Comparison of ENCODE assay signal across 32 mouse cellular contexts in genomic region chr9:104796601-104797000, GRCm38 (mm10).
A peak's percentile ranks its signal among the peaks of the same experiment; 100 is the strongest.
DNase-seq lines count a peak whose midpoint lies in the region; ATAC-seq lines count a peak whose summit lies in the region.
"Had no signal": no experiment of that assay in that cellular context is flagged by ENCODE, and none has a peak within 500 bp of the region (broad histone marks: within the 10 kb centered on the region; RNA-seq: fewer than 3 reads in every experiment).

No protein-coding gene starts in this region.

- H3K9ac ChIP-seq in hindbrain, embryonic 16.5 days (ENCODE audit: low read depth, low read length) = no peak overlapping the region
- H3K9ac ChIP-seq: embryonic facial prominence, embryonic 13.5 days; forebrain, embryonic 12.5 days; heart, embryonic 12.5 days; heart, embryonic 15.5 days; hindbrain, embryonic 12.5 days had no signal

- DNase-seq in hindbrain, embryonic 10.5 days (ENCODE audit: low spot score) = peak; percentile 3
- DNase-seq in ES-CJ7 (ENCODE audit: low read depth, low spot score) (peak; percentile 25), R1 (ENCODE audit: low read depth, low spot score) (peak; percentile 84)
- DNase-seq in brain, adult 2 months (ENCODE audit: low read depth, low spot score) = peak; percentile 62
- no peak for DNase-seq in heart, adult 11 months
- DNase-seq in gastrocnemius, postnatal 14 days = no peak
- DNase-seq: adrenal gland, adult 8-10 months; adrenal gland, postnatal 25 days; cerebellum, adult 18-20 months; cerebellum, adult 9-10 months; cerebellum, postnatal 25 days; gastrocnemius, postnatal 36 days; heart, adult 18-20 months; heart, postnatal 10 days; heart, postnatal 36 days; kidney, adult 18-20 months; kidney, adult 9 months had no signal

- 16% methylated on average over 2 of the region's 2 CpGs for WGBS in hindbrain, embryonic 10.5 days
- WGBS in hindbrain, embryonic 16.5 days = 11% methylated on average over 2 of the region's 2 CpGs

- no peaks in the 10 kb centered on the region for H3K36me3 ChIP-seq in hindbrain, embryonic 10.5 days
- H3K36me3 ChIP-seq in hindbrain, embryonic 16.5 days (ENCODE audit: control insufficient read depth, insufficient read depth, low read length) = no peaks in the 10 kb centered on the region
- H3K36me3 ChIP-seq: embryonic facial prominence, embryonic 10.5 days; embryonic facial prominence, embryonic 13.5 days; forebrain, embryonic 12.5 days; heart, embryonic 12.5 days; heart, embryonic 15.5 days; hindbrain, embryonic 12.5 days had no signal

- peaks cover 12% of the 10 kb centered on the region for H3K27me3 ChIP-seq in hindbrain, embryonic 10.5 days (ENCODE audit: insufficient read depth, poor library complexity, severe bottlenecking)
- no peaks in the 10 kb centered on the region for H3K27me3 ChIP-seq in hindbrain, embryonic 16.5 days (replicated peaks; ENCODE audit: control insufficient read depth, insufficient read depth, low read length)
- H3K27me3 ChIP-seq: embryonic facial prominence, embryonic 13.5 days; forebrain, embryonic 12.5 days; heart, embryonic 12.5 days; heart, embryonic 15.5 days; hindbrain, embryonic 12.5 days had no signal

- H3K4me1 ChIP-seq in hindbrain, embryonic 10.5 days (replicated peaks) = peaks cover 9% of the 10 kb centered on the region; the same call in 1 of the 2 replicates
- H3K4me1 ChIP-seq in hindbrain, embryonic 16.5 days (ENCODE audit: control insufficient read depth, insufficient read depth, low read depth, low read length) = no peaks in the 10 kb centered on the region
- H3K4me1 ChIP-seq: forebrain, embryonic 12.5 days; heart, embryonic 12.5 days; heart, embryonic 15.5 days had no signal

- H3K9me3 ChIP-seq in hindbrain, embryonic 10.5 days = no peaks in the 10 kb centered on the region
- H3K9me3 ChIP-seq in hindbrain, embryonic 16.5 days (ENCODE audit: control insufficient read depth, low read length) = no peaks in the 10 kb centered on the region
- H3K9me3 ChIP-seq: embryonic facial prominence, embryonic 10.5 days; embryonic facial prominence, embryonic 13.5 days; forebrain, embryonic 12.5 days; heart, embryonic 12.5 days; heart, embryonic 15.5 days; hindbrain, embryonic 12.5 days had no signal

- ATAC-seq in hindbrain, embryonic 16.5 days = no peak
- ATAC-seq in granulocyte monocyte progenitor cell, adult 5-6 weeks (replicated peaks; ENCODE audit: poor library complexity, severe bottlenecking) = no peak
- ATAC-seq: activated CD4-positive, CD25-positive, alpha-beta regulatory T cell, adult 4 months; CD4-positive, CD25-positive, alpha-beta regulatory T cell, adult 4 months; forebrain, embryonic 16.5 days; hindbrain, postnatal 0 days; inflammation-experienced regulatory T-cells, adult 6 months; intestine, embryonic 16.5 days had no signal

- intact Hi-C loops in gastrocnemius, postnatal 14 days (cut with DNase I; ENCODE audit: low total_unique reads) = no loop called here

- no peak overlapping the region for H3K4me2 ChIP-seq in hindbrain, embryonic 16.5 days (ENCODE audit: low read length)
- H3K4me2 ChIP-seq: embryonic facial prominence, embryonic 13.5 days; forebrain, embryonic 12.5 days; heart, embryonic 12.5 days; heart, embryonic 15.5 days; hindbrain, embryonic 12.5 days had no signal

- no peak overlapping the region for H3K4me3 ChIP-seq in hindbrain, embryonic 10.5 days
- H3K4me3 ChIP-seq in hindbrain, embryonic 16.5 days (ENCODE audit: low read length) = no peak overlapping the region
- H3K4me3 ChIP-seq: embryonic facial prominence, embryonic 10.5 days; embryonic facial prominence, embryonic 13.5 days; erythroblast, embryonic 14.5 days; forebrain, embryonic 12.5 days; heart, embryonic 12.5 days; heart, embryonic 15.5 days; hindbrain, embryonic 12.5 days had no signal

- H3K27ac ChIP-seq in hindbrain, embryonic 10.5 days = no peak overlapping the region
- no peak overlapping the region for H3K27ac ChIP-seq in hindbrain, embryonic 16.5 days (ENCODE audit: low read depth, low read length)
- H3K27ac ChIP-seq: embryonic facial prominence, embryonic 10.5 days; embryonic facial prominence, embryonic 13.5 days; forebrain, embryonic 12.5 days; heart, embryonic 15.5 days; hindbrain, embryonic 12.5 days; hindbrain, postnatal 0 days had no signal

Comparison
In these comparisons a context has a peak if more than half of its experiments do, and no peak if none do; other contexts are left out.
1. DNase-seq: peak in hindbrain, embryonic 10.5 days (single experiment), ES-CJ7 (single experiment), R1 (single experiment) and brain, adult 2 months (single experiment); none in heart, adult 11 months (single experiment) and gastrocnemius, postnatal 14 days (single experiment).